Mouse (Mus musculus) adrenal gland, adult 18-20 months (tissue): ENCODE measurements around the gene Pth2. TPM values are rescaled to one million over a fixed set of nuclear protein-coding genes. Genes with fewer than 3 reads are reported as not detected.
A peak's percentile ranks its signal among the peaks of the same experiment; 100 is the strongest.

ENCODE experiments used
- DNase-seq, 2 experiments: peaks; one replicate each; pipeline ENCODE4 v3.0.0; 2021 to 2022; ENCODE audit warnings: low spot score in 2 of 2
- long read RNA-seq, 2 experiments: library from polyadenylated mRNA; stranded (forward); transcript quantifications; one replicate each; pipeline ENCODE4 v2.0.0; 2021
- total RNA-seq, 2 experiments: library from RNA; stranded (reverse); gene quantifications; 1 replicate in 1 of 2; 2 replicates in 1 of 2; pipeline ENCODE4 v1.2.3; 2021

Pth2 gene
- not detected for total RNA-seq
- long read RNA-seq, experiment 1, result 0 reads
- long read RNA-seq, experiment 2, result 0 reads

DNA sequence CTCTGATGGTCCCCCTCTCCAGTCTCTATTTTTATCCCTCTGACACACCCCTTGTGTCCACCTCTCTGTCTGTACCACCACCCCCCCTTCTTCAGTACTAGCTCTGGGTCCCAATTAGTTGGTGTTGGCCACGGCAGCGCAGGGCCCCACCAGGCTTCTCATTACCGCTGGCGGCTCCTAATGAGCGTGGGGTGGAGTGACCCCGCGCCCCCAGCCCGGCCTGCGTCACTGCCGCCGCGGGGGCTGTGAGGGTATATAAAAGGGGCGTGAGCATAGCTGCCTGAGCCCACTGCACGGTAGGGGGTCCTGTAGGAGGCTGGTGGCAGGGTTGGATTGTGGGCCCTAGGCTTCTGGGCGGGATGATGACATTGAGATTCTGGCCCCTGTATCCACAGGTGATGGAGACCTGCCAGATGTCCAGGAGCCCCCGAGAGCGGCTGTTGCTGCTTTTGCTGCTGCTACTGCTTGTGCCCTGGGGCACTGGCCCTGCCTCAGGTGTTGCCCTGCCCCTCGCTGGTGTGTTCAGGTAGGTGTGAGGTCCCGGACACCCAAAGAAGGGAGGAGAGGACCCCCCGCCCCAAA is at the start of gene Pth2:
Pth2 (plus strand) TSS at position 100 of the 582 bp plus-strand sequence.
- no peak for DNase-seq

DNA sequence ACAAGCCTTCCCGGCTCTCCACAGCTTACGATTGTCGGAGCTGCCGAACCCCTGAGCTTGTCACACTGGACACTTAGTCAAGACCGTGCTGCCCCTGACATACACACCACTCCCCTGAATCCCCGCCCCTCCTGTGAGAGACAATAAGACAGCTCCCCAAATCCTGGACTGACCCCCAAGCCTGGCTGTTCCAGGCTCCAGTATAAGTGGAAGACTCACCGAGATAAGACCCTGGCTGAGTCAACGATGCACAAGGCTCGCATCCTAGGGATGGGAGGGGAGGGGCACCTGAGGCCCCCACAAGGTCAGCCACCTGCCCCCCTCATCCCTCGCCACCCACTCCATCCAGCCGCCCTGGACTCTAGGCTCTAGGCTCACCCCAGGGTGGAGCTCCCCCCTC is 48.9 kb upstream of the Pth2 start:
- DNase-seq, result no peak

DNA sequence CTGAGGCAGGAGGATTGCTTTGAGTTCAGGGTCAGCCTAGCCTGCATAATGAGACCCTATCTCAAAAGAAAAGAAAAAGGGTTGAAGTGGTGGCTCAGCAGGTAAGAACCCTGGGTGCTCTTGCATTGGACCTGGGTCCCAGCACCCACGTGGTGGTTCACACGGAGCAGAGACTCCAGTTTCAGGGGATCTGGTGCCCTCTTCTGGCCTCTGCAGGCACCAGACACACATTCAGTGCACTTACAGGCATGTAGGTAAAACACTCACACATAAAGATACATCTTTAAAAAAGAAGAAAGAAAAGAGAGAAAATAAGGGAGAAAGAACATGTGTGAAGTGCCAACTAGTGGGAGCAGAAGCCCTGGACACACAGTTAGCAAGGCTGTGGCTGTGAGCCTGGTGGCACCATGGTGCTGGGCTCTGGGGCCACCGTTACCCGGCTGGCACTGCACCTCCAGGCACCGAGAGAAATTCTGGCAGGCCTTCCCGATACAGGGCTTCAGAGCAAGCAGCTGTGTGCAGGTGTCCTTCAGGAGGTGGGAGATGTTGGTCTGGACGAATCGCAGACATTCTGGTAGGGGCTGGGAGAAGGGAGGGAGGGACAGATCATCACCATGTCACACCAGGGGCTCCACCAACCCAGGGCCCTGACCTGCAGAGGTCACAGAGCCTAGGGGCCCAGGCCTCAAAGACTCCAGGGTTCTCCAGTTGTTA is 47.2 kb upstream of the Pth2 start:
- no peak for DNase-seq

DNA sequence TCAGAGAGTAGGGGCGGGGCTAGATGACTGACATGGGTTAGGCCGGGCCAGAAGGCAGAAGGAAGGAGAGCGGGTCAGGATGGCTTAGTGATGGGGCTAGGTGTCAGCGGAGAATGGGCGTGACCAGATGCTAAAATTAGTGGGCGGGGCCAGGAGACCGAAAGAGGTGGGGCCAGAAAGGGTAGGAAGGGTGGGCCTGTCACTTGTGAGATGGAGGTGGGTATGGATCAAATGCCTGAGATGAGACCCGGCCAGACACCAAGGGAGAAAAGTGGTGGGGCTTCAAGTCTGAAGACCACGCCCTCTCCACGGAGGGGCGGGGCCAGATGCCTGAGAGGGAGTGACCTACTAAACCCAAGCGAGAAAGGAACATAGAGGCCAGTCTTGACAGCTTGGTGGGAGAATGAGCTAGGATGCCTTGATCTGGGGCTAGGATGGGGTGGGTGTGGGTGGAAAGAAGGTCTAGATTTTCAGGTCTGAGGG is 46.2 kb upstream of the Pth2 start:
- DNase-seq, result no peak

DNA sequence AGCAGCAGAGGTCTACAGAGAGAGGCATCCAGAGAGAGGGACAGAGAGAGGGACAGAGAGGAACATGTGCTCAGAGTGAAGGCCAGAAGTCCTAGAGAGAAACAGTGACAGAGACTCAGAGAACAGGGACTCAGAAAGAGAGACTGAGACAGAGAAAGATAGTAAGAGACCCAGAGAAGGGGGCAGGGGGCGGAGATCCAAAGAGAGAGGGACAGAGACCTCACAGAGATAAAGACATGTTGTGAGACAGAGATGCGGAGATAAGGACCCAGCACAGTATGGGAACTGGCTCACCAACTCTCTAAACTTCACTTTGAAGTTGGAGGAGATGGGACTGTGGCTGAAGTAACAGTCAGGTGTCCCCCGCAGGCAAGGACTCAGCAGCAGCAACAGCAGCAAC is 45.4 kb upstream of the Pth2 start:
- DNase-seq, result no peak

DNA sequence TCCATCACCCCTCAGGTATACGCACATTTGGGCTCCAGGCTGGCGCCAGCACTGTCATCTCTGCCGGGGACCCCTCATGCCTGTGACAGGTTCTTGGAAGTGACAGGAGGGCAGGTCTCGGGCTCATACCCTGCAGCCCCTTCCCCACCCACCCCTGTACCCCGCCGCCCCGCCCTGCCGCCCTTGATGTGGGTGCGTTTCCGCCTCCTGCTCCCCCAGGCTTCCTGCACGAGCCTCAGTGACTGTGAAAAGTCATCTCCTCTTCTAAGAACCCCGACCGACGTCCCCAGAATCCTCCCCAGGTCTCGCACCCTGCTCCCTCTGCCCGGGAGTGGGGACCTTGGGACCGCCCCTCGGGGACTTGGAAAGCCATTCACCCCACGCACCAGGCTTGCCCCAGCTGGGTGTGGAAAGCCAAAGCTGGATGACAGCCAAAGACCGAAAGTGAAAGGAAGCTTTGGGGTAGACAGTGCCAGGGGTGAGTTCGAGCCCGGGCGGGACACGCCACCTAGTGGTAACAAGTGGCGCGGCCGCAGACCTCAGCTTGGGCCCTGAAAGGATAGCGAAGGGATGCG is 44.7 kb upstream of the Pth2 start, which contains the start of the genes Gm45713 and Flt3l:
Gm45713 (minus strand) TSS at position 239 of the 575 bp plus-strand sequence.
Flt3l (minus strand) TSS at position 440 of the 575 bp plus-strand sequence.
- DNase-seq, result peak; percentile 93 to 94

DNA sequence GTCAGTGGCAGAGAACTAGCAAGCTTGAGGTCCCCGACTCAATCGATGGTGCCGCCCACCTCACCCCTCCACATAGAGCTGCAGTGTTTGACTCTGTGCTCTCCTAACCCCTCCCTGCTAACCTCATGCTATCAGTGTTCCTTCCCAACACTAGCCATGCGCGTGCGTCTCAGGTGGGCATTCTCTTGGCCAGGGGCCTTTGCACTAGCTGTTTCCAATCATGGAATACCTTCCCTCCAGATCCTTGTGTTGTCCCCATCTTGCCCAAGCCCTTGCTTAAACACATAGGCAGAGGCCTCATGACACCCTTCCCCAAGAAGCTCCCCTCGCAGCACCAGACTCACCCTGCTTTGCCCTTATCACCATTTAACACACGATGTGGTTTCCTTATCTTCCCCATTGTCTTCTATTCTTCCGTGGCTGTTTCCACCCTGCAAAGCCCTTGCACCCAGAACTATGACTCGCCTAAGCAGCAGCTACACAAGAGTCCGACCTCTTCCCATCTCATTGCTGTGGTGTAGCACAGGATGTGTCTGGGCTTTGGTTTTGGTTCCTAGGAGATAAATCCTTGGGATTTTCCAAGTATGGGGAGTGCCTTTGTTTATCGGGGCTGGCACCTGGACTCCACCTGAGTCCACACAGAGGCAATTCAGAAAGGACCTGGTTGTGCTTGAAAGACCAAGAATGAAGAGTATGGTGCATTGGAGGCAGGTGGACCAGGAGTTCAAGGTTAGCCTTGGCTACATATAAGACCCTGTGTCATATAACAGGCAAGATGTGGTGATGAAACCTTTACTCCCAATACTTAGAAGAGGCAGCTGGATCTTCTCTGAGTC is 43.4 kb upstream of the Pth2 start:
- DNase-seq, result no peak

DNA sequence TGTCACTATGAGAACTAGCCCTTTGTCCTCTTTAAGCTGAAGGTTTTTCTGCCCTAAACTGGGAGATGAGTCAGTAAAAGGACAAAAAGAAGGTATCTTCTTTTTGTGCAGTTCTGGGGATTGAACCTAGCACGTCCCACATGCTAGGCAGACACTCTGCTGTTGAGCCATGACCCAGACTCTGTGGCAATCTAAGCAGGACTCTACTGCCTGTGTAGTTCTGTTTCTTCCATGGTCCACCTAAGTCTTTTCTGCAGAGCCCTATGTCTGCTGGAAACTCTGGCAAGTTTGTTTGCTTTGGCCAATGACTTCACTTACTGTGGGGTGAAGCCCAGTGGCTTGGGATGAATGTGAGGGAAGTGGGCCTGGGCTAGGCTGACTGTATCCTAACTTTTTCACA is 42.4 kb upstream of the Pth2 start:
- DNase-seq, result no peak

DNA sequence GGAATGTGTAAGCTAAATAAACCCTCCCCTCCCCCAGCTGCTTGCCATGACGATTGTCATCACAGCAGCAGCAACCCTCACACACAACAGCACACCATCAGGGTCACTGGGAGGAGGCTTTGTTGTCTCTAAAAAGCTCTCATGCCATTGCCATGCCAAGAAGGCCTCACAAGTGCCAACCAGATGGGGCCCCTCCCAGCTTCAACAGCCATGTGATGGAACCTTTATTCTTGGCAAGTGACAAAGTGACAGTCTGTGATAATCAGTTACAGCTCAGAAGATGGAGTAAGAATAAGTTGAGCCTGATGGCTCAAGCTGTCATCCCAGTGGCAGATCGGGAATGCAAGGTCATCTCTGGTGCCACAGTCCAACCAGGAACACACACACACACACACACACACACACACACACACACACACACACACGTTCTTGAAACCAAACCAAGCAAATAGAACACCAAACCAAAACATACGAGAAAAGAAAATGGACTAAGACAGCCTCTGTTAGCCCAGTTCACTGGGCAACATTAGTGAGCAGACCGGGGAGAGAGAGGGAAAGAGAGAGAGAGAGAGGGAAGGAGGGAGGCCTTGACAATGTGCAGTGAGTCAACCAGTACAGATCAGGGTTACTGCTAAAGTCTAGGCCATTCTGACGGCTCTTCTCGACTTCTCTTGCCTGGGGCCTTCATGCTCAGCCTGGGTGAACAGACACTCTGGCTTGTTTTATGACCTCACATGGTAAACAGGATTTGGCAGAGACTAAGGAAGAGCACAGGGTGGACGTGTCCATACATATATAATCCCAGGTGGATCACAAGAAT is 40.7 kb upstream of the Pth2 start:
- peak in 1 of 2 experiments; percentile 41 for DNase-seq

DNA sequence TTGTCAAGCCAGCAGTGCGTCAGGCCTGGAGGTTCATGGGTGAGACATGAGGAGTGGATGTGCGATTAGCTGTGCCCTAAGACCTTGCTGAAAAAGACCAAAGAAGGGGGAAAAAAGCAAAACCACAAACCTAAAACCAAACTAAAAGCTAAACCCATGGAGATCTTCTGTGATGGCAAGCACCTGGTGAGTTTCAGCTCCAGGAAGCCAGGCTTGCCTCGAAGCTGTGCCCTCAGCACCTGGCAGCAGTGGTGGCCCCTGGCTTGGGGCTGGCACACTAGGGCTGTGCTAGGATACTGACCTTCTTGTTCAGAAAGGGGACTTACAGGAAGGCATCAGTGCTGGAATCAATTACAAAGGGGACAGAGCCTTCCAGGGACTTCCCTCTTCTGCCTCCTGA is 39.5 kb upstream of the Pth2 start:
- no peak for DNase-seq

DNA sequence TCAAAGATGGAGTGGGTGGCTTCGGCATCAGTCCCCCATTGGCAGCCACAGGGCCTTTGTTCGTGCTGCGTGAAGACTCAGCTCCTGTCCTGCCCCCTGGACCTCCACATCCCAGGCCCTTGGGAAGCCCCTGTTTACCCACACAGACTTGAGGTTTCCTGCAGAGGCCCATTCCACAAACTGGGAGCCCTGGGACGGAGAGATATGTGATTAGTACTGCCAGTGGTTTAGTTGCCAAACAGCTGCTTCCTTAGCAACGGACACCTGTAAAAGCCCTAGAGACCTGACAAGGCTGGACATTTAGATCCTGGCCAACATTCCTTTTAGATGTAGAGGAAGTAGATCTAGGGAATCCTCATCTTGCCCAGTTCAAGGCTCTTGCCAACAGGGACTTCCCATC is 38.9 kb upstream of the Pth2 start:
- no peak for DNase-seq

DNA sequence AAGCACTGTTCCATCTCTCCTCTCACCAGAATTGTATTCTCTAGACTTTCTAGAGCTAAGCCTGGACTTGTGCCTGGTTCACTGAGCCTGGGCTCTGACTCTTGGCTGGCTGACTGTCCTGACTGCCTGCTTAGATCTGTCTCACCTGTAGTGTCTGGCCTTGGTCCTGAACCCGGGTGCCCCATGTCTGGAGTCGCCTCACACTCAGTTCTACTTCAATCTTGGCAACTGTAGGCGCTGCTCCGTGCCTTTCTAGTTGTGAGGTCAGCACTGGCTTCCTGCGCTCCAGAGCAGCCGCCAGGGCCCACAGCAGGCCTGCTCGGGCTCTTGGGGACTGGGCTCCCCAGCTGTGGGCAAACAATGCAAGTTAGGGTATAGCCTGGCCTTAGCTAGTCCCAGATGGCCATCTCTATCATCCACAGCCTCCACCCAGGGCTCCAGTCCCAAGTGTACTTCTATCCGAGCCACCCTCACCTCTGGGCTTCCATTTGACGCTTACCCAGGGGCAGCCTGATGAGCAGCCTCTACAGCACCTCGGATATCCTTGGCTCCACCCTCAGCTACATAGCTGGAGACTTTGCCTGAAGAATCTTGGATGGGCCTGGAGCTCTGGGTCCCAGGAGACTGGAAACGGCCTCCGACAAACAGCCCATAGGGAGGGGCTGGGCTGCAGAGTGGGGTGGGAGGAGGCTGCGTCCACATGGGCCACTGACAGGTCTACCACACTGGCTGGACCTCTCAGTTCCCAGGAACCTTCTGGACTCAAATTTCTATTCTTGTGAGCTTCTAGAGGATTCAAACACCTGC is 36.2 kb upstream of the Pth2 start:
- no peak for DNase-seq

DNA sequence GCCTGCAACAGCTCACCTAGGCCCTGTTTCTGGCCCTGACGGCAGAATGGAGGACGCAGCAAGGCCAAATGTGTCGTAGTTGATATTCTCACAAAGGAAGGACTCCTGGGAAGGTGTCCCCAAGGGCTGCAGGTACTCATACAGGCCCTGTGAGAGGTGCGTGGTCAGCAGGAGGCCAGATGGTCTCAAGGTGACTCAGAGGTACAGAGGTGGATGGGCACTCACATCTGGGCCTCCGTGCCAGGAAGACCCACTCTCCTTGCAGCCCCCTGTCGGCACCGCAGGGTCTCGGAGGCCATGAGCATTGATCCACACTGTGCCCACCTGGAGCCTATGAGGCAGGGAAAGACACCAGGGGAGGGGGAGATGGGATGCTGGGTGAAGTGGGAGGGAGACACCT is 35.3 kb upstream of the Pth2 start:
- no peak for DNase-seq

DNA sequence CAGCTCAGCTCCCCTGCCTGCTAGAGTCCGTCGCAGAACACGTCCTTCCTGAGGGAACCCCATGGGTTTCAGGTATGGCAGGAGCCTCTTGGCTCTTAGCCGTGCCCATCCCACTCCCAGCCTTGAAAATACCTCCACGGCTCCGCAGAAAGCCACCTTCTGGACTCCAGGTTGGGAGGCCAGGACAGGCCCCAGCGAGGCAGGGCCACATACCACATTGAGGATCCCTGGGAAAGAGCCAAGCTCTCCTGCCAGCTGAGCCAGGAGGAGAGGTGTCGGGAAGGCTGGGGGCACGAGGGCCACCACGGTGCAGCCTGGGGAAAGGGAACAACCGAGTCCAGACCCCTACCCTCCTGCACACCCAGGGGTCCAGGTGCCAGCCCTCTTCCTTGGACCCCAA is 33.5 kb upstream of the Pth2 start:
- DNase-seq, result no peak

DNA sequence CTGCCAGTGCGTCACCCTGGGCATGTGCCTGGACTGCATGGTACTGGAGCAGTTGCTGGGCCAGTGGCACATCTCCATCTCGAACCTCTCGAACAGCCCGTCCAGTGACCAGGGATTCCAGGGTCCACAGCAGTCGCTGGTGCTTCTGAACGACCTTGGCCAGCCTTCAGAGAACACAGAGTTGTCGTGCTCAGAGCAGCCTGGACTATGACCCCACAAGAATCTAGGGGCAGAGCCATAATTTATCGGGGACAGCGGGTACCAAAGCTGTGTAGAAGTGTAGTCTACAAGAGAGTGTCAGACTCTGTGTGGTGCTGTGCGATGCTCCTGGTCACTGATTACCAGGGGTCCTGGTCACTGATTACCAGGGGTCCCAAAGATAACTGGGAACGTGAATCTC is 32.9 kb upstream of the Pth2 start:
- no peak for DNase-seq

DNA sequence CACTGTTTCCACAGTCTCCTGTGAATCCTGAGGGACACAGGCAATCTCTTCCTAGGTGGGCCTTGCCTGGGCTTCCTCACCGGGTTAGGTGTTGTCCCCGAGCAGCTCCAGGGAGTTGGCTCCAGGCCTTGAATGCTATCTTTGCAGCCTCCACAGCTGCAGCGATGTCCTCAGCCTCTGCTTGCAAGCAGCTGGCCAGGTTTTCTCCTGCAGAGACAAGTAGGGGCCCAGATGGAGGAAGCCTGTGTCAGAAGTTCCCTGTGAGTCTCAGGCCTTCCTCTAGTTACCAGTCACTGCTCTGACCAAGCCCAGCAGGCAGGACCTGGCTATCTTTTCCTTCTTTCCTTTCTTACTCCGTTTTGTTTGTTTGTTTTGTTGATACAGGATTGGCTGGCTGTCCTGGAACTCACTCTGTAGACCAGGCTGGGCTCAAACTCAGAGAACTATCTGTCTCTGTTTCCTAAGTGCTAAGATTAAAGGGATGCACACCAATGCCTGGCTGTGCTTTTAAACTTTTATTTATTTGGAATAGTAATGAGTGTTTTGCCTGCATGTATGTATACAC is 32.2 kb upstream of the Pth2 start:
- no peak for DNase-seq

DNA sequence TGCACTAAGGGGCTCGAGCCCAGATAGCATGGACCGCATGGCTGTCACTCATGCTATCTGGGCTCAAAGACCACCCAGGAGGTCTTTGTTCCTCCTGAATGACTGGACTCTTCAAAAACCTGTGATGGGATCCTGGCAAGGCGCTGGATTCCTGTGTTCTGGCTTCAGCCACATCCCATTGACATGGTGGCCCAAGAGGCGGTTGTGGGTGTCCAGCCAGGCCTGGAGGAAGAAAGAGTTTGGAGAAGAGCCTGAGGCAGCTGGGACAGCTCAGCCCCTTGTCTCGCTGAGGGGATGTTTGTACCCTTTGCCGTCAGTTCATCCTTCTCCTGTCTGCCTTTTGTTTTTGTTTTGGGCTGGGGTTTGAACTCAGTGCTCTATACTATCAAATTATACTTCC is 31.2 kb upstream of the Pth2 start:
- DNase-seq, result no peak

DNA sequence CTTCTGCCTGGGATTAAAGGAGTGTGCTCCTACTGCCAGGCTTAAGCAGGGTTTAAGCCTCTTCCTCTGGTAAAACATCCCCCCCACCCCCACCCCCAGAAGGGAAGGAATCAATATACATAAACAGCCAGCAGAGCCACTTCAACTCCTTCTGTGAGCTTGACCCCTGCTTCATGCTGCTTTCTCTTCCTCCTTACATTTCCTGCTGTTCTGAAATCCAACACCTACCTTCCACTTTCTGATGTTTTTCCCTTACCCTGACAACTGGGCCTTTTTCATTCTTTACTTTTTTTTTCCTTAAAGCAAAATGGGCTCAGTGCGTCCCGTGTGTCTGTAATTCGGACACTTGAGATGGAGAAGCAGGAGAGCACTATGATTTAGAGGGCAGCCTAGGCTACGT is 30.5 kb upstream of the Pth2 start:
- no peak for DNase-seq

DNA sequence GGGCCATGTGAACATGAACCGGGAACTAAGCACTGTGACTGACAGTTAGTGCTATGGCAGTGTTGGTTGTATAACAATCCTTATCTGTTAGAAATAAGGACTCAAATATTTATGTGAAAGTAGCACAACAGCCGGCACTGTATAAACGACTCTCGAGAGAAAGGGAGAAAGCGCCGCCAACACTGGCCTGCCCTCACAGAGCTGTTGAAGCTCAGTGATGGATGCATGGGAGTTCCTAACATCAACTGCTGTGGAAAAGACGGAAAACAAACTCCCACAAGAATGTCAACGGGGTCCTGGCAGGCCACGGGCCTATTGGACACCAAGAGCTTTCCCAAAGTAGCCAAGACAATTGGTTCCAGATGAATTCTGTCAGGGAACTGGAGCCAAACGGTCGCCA is 29.5 kb upstream of the Pth2 start:
- no peak for DNase-seq
